Mouse (Mus musculus): ENCODE measurements around the gene Rmdn2.

- TF ChIP-seq CTCF (IDR thresholded peaks at IDR 0.05; ENCODE audit: low read depth, low read length), result no peak
- TF ChIP-seq POLR2A (IDR thresholded peaks at IDR 0.05; ENCODE audit: borderline replicate concordance, low read depth, low read length), result no peak
Measured at GRCm38 (mm10) chr17:79598596-79599577, 12.8 kb upstream of the Rmdn2 start.

Measured in bone marrow macrophage, adult 2 months (primary cell).